Mouse (Mus musculus) stomach, postnatal 0 days (tissue): ENCODE measurements around the gene Klhdc9.

ENCODE experiments used
- CTCF ChIP-seq: IDR thresholded peaks from 2 replicates; pipeline ENCODE4 v1.5.1; 2016; ENCODE audit warnings: antibody characterized with exemption, low read depth, mild to moderate bottlenecking, moderate library complexity
- EP300 ChIP-seq: optimal IDR thresholded peaks from 2 replicates; pipeline ENCODE3; 2016; ENCODE audit warnings: antibody characterized with exemption

DNA sequence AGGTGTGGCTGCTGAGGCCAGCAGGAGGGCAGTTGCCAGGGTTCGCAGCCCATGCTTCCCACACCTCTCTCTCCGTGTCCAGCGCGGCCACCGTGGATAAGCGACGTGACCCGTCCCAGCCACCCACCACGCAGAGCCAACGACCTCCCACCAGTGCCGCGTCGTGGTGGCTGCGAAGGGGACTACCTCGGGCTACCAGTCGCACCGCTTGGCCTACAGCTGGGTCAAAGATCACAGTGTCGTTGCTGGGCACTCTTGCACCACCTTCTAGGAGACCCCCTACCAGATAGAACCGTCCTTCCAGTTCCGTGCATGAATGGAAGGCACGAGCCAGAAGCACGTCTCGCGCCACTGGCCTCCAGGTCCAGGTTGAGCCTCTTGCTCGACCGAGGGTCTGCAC lies 345 bp downstream of the Klhdc9 start:
- TF ChIP-seq CTCF (no peak), EP300 (no peak)
